Mouse (Mus musculus) megakaryocyte-erythroid progenitor cell, adult 5-6 weeks (primary cell): ENCODE results near the gene Adamtsl5. TPM values are rescaled to one million over a fixed set of nuclear protein-coding genes. Genes with fewer than 3 reads are reported as not detected.

ENCODE experiments used
- ATAC-seq: replicated peaks from 2 replicates; pipeline ENCODE4 v1.8.0; 2016; ENCODE audit warnings: mild to moderate bottlenecking, inconsistent platforms; ENCODE audit not compliant: severe bottlenecking, poor library complexity, low FRiP score, low TSS enrichment
- total RNA-seq, 2 experiments: library from RNA; stranded (forward) in 1 of 2; stranded (reverse) in 1 of 2; fragments of 200-1000, 215-1000 nt in 1 of 2; fragments of >200 nt in 1 of 2; fragmentation: Nextera tagmentation in 1 of 2; gene quantifications; 2 replicates each; pipeline ENCODE4 v1.2.3; 2014 to 2017

Gene Adamtsl5
- total RNA-seq (2014; fragmentation: Nextera tagmentation) (1.5 and 3.3 TPM in 2 replicates), total RNA-seq (2017) (0.30 and 2.3 TPM in 2 replicates)

- 0 out of 2 replicates have a peak, but pooled peaks have one; percentile 18 for ATAC-seq
Measured at GRCm38 (mm10) chr10:80348244-80348781, at the start of gene Adamtsl5. Gene Adamtsl5, minus strand, starts transcription at chr10:80348412.

- ATAC-seq = no peak
Measured at GRCm38 (mm10) chr10:80397524-80398173, 49.4 kb upstream of the Adamtsl5 start.

GRCm38 (mm10) chr10:80396822-80397523 lies 48.8 kb upstream of the Adamtsl5 start:
- ATAC-seq = no peak

GRCm38 (mm10) chr10:80395025-80395627 lies 46.9 kb upstream of the Adamtsl5 start:
- no peak for ATAC-seq

GRCm38 (mm10) chr10:80392687-80393086 lies 44.5 kb upstream of the Adamtsl5 start:
- no peak for ATAC-seq

- ATAC-seq = no peak
Measured at GRCm38 (mm10) chr10:80390697-80391096, 42.5 kb upstream of the Adamtsl5 start.

GRCm38 (mm10) chr10:80389185-80389708 lies 41.0 kb upstream of the Adamtsl5 start:
- ATAC-seq = no peak

- ATAC-seq = no peak
Measured at GRCm38 (mm10) chr10:80388731-80389130, 40.5 kb upstream of the Adamtsl5 start.

- ATAC-seq = 0 out of 2 replicates have a peak, but pooled peaks have one; percentile 0
Measured at GRCm38 (mm10) chr10:80387522-80387959, 39.3 kb upstream of the Adamtsl5 start, which contains the start of gene Mex3d. Gene Mex3d, minus strand, starts transcription at chr10:80387659.

- ATAC-seq = no peak
Measured at GRCm38 (mm10) chr10:80386735-80387471, 38.7 kb upstream of the Adamtsl5 start.

- ATAC-seq = no peak
Measured at GRCm38 (mm10) chr10:80385811-80386734, 37.9 kb upstream of the Adamtsl5 start.

- ATAC-seq = no peak
Measured at GRCm38 (mm10) chr10:80385310-80385709, 37.1 kb upstream of the Adamtsl5 start.

- peak; percentile 73 for ATAC-seq
Measured at GRCm38 (mm10) chr10:80384709-80385108, 36.5 kb upstream of the Adamtsl5 start.

- 0 out of 2 replicates have a peak, but pooled peaks have one; percentile 8 for ATAC-seq
Measured at GRCm38 (mm10) chr10:80384115-80384639, 36.0 kb upstream of the Adamtsl5 start.

- no peak for ATAC-seq
Measured at GRCm38 (mm10) chr10:80383431-80383830, 35.2 kb upstream of the Adamtsl5 start.

- no peak for ATAC-seq
Measured at GRCm38 (mm10) chr10:80382641-80383365, 34.6 kb upstream of the Adamtsl5 start.

GRCm38 (mm10) chr10:80377716-80378115 lies 29.5 kb upstream of the Adamtsl5 start:
- no peak for ATAC-seq
